9 mouse cellular contexts compared by ENCODE assay signal in the genomic region with DNA sequence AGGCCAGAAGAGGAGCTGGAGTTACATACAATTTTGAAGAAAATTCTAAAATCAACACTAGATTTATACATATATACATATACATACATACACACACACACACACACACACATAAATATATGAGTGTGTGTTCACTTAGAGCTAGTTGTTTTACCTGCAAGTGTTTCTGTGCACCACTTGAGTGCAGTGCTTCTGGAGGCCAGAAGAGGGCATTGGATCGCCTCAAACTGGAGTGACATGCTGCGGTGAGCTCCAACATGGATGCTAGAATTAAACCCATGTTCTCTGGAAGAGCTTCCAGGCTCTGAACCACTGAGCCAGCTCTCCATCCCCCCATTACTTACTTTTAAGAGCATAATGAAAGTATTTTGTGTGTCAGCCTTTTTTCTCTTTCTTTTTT. TPM values are rescaled to one million over a fixed set of nuclear protein-coding genes. Genes with fewer than 3 reads are reported as not detected.
DNase-seq lines count a peak whose midpoint lies in the region.
"Had no signal": no experiment of that assay in that cellular context is flagged by ENCODE, and none has a peak within 500 bp of the region (broad histone marks: within the 10 kb centered on the region; RNA-seq: fewer than 3 reads in every experiment).

No protein-coding gene starts in this region.

- peak; percentile 35 for DNase-seq in embryo, embryonic 10 days (ENCODE audit: low spot score)
- DNase-seq in embryo, embryonic 9.5 days (ENCODE audit: extremely low spot score): no peak
- peak; percentile 37 for DNase-seq in retina, postnatal 1 day
- no peak for DNase-seq in retina, embryonic 14.5 days (ENCODE audit: low spot score)
- DNase-seq in kidney, postnatal 14 days: peak; percentile 43
- peak; percentile 55 for DNase-seq in thymus, postnatal 4 days
- DNase-seq in yolk sac, embryonic 10.5 days (ENCODE audit: low spot score): no peak
- no peak for DNase-seq in layer of hippocampus, postnatal 36 days
- DNase-seq: heart, postnatal 36 days had no signal

RNA-seq across cellular contexts. Expression of a gene that starts 14.1 kb away (rescaled TPM):
- total RNA-seq in layer of hippocampus, postnatal 36 days (2021): 10 to 100 TPM; 67.9 to 69.7 TPM

RNA-seq across cellular contexts. Expression of a gene that starts 17.6 kb away (rescaled TPM):
- 10 to 100 TPM; 51.1 to 53.8 TPM for total RNA-seq in layer of hippocampus, postnatal 36 days (2021)

Comparison
In these comparisons a context has a peak if more than half of its experiments do, and no peak if none do; other contexts are left out.
1. DNase-seq: peak in embryo, embryonic 10 days (single experiment), retina, postnatal 1 day (single experiment), kidney, postnatal 14 days (single experiment) and thymus, postnatal 4 days (single experiment); none in embryo, embryonic 9.5 days (single experiment), retina, embryonic 14.5 days (single experiment), yolk sac, embryonic 10.5 days (single experiment) and layer of hippocampus, postnatal 36 days (0 of 2).